Mouse (Mus musculus) ovary, postnatal 10 days (tissue): Measurements from ENCODE around the gene C4b.

Experiments used
- DNase-seq: peaks from one replicate; pipeline ENCODE4 v3.0.0; 2022; ENCODE audit warnings: low spot score

Gene C4b

DNA sequence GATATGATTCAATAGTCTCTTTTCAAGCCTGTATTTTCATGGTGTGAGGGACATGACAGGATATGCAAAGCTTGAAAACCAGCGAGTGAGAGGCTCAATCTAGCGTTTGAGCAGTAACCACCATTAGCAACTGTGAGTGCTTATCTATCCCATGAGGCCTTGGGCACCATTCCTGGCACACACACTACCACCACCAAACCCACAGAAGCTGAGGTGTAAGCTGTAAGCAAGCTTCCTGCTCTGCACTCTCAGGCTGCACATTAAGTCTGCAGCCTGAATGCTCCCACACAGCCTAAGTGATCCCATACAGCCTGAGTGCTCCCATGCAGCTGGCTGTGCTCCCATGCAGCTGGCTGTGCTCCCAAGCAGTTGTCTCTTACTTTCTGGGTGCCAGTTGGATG is 43.0 kb downstream of the C4b start:
- DNase-seq: no peak

GRCm38 (mm10) chr17:34699575-34700408 is 43.9 kb downstream of the C4b start:
- DNase-seq: no peak

GRCm38 (mm10) chr17:34692906-34693305 is 50.8 kb downstream of the C4b start:
- no peak for DNase-seq

DNA sequence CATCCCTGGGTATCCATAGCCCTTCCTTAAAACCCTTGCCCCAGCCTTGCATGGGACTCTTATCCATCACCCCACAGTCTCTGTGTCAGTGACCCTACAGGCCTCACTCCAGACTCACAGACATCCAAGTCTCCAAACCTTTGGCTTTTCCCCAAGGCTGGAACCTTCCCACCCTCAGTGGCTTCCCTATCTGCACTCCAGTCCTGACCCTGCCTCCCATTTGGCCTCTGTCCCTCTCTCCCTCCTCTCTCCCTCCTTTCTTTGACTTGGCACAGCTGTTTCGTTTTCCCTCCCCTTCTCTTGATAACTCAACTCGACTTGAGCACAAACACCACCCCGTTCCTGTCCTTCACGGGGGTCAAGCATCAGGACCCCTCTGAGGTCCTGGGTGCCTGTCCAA is 53.2 kb downstream of the C4b start:
- DNase-seq: no peak

- DNase-seq: no peak
Measured at GRCm38 (mm10) chr17:34688889-34689288, 54.8 kb downstream of the C4b start.

GRCm38 (mm10) chr17:34685120-34686110 is 58.3 kb downstream of the C4b start:
- DNase-seq: no peak

GRCm38 (mm10) chr17:34684253-34684893 is 59.3 kb downstream of the C4b start:
- DNase-seq: no peak

GRCm38 (mm10) chr17:34683686-34684220 is 59.9 kb downstream of the C4b start:
- DNase-seq: no peak

GRCm38 (mm10) chr17:34683179-34683578 is 60.5 kb downstream of the C4b start:
- no peak for DNase-seq

DNA sequence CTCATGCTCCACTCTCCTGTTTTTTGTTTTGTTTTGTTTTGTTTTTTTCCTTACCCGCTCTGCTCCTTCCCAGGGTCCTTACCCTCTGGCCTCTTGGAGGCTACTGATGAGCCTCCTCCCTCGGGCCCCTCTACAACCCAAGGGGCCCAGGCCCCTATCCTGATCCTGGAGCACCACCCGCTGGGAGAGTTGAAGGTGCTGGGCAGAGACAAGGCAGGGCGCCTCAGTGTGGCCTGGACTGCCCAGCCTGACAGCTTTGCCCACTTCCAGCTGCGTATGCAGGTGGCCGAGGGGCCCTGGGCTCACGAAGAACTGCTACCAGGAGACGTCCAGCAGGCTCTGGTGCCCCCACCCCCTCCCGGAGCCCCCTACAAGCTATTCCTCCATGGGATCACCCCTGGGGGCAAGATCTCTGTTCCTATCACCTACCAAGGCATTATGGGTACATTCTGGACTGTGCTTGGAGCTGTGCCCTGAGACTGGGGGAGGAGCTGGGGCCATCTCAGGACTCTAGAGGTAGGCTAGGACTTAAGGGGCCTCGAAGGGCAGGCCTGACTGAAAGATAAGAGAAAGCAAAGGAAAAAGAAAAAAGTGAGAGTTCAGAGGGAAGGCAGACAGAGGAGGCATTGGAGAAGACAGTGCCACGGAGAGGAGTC is 61.7 kb downstream of the C4b start:
- no peak for DNase-seq

GRCm38 (mm10) chr17:34681132-34681571 is 62.5 kb downstream of the C4b start:
- no peak for DNase-seq

DNA sequence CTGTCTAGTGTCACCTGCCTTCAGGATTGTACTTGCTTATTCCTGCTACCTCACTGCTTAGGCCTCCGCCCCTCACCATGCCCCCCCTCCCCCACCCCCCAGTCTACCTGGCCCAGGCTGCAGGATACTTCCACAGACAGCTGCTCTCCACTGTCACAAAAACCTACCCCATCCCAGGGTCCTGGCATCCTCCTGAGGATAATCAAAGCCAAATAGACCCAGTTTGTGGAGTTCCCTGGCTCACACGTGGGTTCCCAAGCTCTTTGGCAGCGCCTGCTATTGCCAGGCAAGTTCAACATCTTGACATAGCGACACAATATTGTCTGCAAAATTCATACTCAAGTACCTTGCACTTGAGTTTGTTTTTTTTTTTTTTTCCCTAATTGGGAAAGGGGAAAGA is 63.1 kb downstream of the C4b start:
- no peak for DNase-seq

DNA sequence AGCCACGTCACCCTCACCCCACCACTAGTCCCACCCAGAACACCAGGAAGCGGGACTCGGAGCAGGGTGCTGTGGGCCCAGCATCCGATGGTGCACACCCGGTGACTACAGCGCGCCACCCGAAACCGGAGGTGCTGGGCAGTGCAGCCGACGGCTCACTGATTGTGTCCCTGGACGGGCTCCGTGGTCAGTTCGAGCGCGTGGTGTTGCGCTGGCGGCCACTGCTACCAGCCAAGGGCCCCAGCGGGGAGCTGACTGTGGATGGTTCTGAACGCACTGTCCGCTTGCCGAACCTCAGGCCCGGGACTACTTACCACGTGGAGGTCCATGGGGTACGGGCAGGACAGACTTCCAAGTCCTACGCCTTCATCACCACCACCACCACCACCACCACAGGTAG is 63.5 kb downstream of the C4b start:
- DNase-seq: no peak
